Mouse (Mus musculus) G1E (cell line): Measurements from ENCODE around the gene Cd151.

Experiments
- CTCF ChIP-seq: IDR thresholded peaks from 2 replicates; pipeline ENCODE4 v1.5.1; 2012; ENCODE audit warnings: low read depth, low read length, inconsistent platforms, mixed read lengths
- GATA1 ChIP-seq: IDR thresholded peaks from 2 replicates; pipeline ENCODE4 v1.6.1; 2012; ENCODE audit warnings: borderline replicate concordance, low read length, inconsistent platforms, mixed read lengths
- GATA2 ChIP-seq: IDR thresholded peaks from 2 replicates; pipeline ENCODE4 v1.6.1; 2012; ENCODE audit warnings: low read depth, low read length, inconsistent platforms, borderline replicate concordance
- TAL1 ChIP-seq: conservative IDR thresholded peaks from 2 replicates; pipeline ENCODE4 v1.6.1; 2012; ENCODE audit warnings: low read depth, low read length, inconsistent platforms, mixed read lengths

GRCm38 (mm10) chr7:141466607-141467148 lies 514 bp upstream of the Cd151 start:
- TF ChIP-seq CTCF = no peak
- TF ChIP-seq TAL1 = no peak
- no peak for TF ChIP-seq GATA2
- no peak for TF ChIP-seq GATA1
